Mouse (Mus musculus) v-Abl transformed pro-B cells (cell line): ENCODE data around the gene 4933406M09Rik.

Experiments
- in situ Hi-C, 2 experiments: fragments of 400-800 bp; cut with MboI; formaldehyde crosslinking; loops; one replicate each; pipeline ENCODE4 v1.15.1; 2025; ENCODE audit not compliant: unreplicated experiment in 2 of 2

4933406M09Rik gene

DNA sequence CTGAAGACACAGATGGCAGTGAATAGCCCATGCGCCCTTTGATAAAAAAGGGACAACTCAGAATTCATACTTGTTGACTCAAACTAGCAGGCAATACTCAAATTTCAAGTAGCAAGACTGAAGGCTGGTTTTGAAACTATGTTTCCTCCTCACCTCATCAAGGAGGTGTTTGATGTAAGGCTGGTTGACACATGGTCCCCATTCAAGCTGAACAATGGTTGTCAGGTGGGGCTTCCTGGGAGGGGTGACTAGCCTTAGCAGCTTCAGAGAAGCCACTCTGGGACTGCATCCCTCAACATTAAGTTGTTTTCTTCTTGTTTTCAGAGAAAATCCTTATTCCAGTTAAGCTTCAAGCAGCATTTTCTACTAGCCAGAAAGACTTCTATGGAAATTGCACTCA lies at the start of gene 4933406M09Rik:
TSS of gene 4933406M09Rik (plus strand) at position 275 of the 400 bp plus-strand sequence.
- in situ Hi-C loops, result no loop called here

- in situ Hi-C loops, result no loop called here
These were observed 48.6 kb upstream of the 4933406M09Rik start for GRCm38 (mm10) chr1:134336958-134337710.

DNA sequence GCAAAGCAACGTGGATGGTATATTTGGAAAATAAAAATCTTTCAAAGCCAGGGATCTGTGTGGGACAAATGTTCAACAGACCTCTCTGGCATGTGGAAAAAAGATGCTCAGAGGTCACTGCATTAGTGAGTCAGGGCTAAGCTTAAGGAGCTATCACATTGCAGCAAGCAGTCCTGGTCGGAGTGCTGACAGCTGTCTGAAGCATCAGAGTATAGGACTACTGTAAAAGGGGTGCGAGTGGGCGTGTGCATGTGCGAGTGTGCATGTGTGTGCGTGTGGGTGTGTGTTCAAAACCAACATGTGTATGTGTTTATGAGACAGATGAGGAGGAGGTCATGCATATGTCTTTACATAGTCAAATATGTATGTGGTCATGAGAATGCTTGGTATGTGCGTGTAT lies 46.6 kb upstream of the 4933406M09Rik start:
- in situ Hi-C loops, result no loop called here

- in situ Hi-C loops, result no loop called here
These were observed 45.8 kb upstream of the 4933406M09Rik start for GRCm38 (mm10) chr1:134339757-134340619.

DNA sequence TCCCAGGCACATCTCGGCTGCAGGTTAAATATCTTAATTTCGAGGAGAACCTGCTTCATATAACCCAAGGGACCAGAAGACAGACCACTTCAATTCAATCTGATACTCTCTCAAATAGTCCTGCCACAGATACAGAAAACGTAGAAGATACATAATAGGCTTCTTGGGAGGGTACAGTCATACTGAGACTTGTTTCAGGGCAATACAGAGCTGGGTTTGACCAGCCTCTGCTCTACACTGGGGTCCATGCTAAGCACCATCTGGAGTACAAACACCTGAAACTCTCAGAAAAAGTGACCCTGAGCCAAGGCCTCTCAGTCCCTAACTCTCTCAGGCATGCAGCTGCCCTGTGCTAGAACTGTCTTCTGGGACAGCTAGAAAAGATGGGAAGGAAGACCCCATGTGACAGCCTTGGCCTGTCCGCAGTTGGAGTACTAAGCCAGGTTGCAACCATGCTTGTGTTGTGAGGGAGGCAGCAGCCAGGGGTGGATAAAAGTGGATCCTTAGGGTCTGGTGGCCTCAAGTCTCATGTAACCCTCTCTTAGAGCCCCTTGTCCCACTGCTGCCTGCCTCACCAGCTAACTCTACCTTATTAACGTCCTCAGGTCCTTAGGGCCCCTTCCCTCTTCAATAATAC lies 44.0 kb upstream of the 4933406M09Rik start:
- in situ Hi-C loops, result no loop called here

- in situ Hi-C loops, result no loop called here
These were observed 43.5 kb upstream of the 4933406M09Rik start for GRCm38 (mm10) chr1:134342278-134342664.

DNA sequence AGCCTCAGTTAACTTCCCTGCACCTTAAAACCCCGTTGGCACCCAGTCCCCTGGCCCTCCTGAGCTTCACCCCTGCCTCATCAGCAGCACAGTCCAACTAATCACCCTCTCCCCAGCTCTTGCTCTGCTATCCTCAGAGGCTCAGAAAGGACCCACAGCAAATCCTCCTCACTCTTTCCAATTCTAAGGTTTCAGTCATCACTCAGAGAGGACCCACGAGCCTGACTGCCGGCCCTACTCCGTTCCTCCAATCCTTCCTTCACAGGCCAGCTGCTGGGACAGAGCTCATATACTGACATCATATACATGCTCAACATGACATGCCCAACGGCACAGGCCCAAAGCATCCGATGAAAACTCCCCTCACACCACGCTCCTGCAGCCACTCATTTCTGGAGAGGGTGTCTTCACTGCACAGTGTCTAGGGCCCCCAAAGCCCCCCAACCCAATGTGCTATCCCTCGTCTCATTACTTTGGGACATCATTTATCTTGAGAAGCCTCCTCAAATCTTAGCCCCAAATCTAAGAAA lies 42.9 kb upstream of the 4933406M09Rik start:
- in situ Hi-C loops, result no loop called here

GRCm38 (mm10) chr1:134343567-134343966 lies 42.2 kb upstream of the 4933406M09Rik start:
- in situ Hi-C loops, result no loop called here

DNA sequence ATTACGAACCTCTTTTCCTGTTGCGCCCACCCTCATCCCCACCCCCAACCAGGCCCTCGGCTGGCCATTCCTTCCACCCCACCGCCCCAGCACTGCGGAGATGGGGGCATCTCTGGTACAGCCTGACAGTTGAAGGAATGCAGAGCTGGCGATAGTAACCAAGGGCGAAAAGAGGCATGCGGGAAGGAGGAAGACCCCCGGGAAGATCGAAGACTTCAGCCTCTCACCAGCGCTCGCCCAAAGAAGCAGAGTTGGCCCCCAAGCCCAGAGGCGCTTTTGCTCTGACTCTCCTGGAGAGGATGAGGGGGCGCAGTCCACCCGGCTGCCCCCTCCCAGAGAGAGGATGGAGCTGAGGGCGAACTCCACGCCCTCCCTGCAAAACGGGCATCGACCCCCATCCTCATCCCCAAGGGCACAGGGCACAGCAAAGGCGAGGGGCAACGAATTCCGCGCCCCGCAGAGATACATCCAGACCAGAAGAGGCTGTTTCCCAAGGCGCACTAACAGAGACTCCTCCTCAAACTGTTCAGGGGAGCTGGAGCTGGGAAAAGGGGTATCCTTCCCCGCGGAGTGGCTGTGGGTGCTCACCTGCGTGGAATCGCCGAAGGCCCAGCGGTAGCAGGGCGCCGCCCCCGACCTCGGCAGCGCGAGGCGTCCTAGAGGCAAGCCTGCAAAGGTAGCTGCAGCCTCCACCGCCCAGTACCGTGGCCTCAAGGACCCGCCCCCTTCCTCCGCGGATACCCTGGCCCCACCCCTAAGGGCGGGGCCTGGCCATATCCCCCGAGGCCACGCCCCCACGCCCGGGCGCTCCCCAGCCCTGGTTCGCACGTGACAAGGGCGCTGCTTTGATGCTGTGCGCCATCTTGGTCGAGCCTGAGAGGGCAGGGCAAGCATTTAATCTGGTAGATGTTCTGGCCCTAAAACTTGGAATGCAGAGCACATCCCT lies 41.5 kb upstream of the 4933406M09Rik start:
- in situ Hi-C loops, result no loop called here

DNA sequence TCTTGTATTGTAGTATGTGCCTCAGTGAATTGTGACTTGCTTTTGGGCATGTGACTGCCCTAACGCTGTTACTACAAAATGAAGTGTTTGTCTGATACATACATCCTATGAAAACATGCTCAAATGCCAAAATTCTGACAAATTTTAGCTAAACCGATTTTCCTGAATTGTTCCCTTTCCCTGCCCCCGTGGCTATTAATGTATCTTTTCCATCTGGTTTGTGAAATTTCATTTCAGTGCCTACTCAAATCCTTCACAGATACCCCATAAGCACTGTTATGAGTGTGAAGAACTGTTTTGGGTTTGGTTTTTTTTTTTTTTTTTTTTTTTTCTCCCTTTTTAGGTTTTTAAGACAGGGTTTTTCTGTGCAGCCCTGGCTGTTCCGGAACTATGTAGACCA lies 40.7 kb upstream of the 4933406M09Rik start:
- in situ Hi-C loops, result no loop called here

- in situ Hi-C loops, result no loop called here
These were observed 37.9 kb upstream of the 4933406M09Rik start for GRCm38 (mm10) chr1:134347791-134348190.

DNA sequence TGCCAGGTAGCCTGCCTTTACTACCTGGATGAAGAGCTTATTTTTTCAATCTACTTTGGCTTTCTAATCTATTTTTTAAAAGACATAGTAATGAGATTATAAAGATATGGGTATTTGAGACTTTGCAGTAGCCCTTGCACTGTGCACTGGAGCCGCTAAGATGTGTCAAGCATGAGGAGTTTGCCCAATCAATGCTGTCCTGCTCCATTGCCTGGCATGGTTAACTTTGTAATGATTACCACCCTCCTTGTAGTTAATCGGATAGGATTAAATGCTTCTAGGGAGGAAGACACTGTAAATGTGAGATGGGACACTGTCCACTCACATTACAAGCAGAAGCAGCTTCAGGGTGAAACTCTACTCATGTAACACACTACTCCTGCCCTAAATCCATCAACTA lies 32.4 kb upstream of the 4933406M09Rik start:
- in situ Hi-C loops, result loop anchor here in 1 of 2 experiments (25.0 kb wide), 1 partner anchor 509 kb away; no protein-coding TSS in a partner anchor

DNA sequence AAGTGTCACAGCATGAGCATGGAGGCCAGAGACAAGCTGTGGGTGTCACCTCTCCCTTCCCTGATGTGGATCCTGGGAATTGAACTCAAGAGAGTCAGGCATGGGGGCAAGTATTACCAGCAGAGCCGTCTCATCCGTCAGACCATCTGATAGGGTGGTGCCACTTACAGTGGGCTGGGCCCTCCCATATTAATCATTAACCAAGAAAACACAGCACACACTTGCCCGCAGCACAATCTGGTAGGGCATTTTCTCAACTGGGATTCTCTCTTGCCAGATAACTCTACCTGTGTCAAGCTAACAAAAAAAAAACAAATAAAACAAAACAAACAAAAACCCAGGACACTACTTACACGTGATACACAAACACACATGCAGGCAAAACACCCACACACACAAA lies 28.3 kb upstream of the 4933406M09Rik start:
- in situ Hi-C loops, result loop anchor here in 1 of 2 experiments (25.0 kb wide), 1 partner anchor 505 kb away; no protein-coding TSS in a partner anchor

DNA sequence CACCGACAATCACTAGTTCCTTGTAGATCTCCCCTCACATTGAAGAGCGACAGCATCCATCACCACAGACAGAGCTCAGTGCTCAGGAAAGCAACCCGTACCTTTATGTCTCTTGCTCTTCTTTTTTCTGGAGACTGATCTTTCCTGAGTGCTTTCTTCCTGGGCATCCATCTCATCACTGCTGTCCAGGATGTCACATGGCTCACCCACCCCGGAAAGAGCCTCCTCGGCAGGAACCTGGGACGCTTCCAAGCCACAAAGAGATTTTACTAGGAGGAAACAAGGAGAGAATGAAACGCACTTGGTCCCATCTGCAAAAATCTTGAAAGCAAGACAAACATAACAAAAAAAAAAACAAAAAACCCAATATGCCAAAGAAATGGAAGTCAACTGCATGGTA lies 25.1 kb upstream of the 4933406M09Rik start:
- in situ Hi-C loops, result loop anchor here (5.0 to 25.0 kb wide), 7 partner anchors 54 to 744 kb away; partner anchors contain the start of genes Adipor1 (in 2 of the 2), Klhl12 (in 1 of the 2) and Lgr6 (in 1 of the 2)

- in situ Hi-C loops, result loop anchor here (5.0 to 25.0 kb wide), 7 partner anchors 53 to 743 kb away; partner anchors contain the start of genes Adipor1 (in 2 of the 2), Klhl12 (in 1 of the 2) and Lgr6 (in 1 of the 2)
These were observed 24.4 kb upstream of the 4933406M09Rik start for GRCm38 (mm10) chr1:134361195-134361856.

- in situ Hi-C loops, result loop anchor here (5.0 to 25.0 kb wide), 7 partner anchors 53 to 743 kb away; partner anchors contain the start of genes Adipor1 (in 2 of the 2), Klhl12 (in 1 of the 2) and Lgr6 (in 1 of the 2)
These were observed 23.9 kb upstream of the 4933406M09Rik start, which contains the start of gene Tmem183a for GRCm38 (mm10) chr1:134361857-134362212. Tmem183a (minus strand) TSS chr1:134361979.

DNA sequence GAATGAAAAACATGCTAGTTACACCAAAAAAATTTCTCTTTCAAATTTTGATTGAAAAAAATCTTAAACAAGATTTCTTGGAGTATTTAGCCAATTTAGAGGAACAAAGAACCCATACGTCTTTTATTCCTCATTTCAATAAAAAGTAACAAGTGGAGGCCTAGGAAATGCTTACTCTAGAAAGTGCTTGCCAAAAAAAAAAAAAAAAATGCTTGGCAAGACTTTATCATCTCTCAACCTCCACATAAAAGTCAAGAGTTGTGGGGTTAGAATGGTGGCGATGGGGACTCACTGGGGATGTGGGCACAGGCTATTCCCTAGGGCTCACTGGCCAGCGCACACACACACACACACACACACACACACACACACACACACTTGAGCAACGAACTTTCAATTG lies 22.5 kb upstream of the 4933406M09Rik start:
- in situ Hi-C loops, result loop anchor here (5.0 to 25.0 kb wide), 7 partner anchors 52 to 742 kb away; partner anchors contain the start of genes Adipor1 (in 2 of the 2), Klhl12 (in 1 of the 2) and Lgr6 (in 1 of the 2)

DNA sequence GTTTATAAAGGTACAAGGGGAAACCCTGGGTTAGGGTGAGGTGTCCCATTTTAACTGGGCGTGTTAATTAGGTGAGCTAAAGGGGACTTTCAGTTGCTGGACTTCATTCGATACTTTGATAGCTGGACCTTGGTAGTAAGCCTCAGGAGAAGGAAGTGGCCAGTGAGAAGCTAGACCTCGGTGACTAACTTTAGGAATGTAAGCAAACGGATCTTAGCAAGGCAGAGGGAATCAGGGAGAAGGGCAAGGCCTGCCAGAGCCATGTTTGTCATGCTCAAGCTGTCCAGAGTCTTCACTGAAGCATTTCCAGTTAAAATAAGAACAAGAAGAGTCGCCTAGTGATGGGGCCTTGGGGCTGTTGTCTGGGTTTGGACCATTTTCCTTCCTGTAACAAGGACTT lies 20.2 kb upstream of the 4933406M09Rik start:
- in situ Hi-C loops, result loop anchor here (10.0 to 25.0 kb wide), 5 partner anchors 49 to 739 kb away; partner anchors contain the start of genes Adipor1 (in 1 of the 2), Klhl12 (in 1 of the 2) and Lgr6 (in 1 of the 2)
